Mouse (Mus musculus) left cerebral cortex, adult 2 months (tissue): ENCODE data around the gene Zfp810. TPM values are rescaled to one million over a fixed set of nuclear protein-coding genes. Genes with fewer than 3 reads are reported as not detected.

ENCODE experiments used
- DNase-seq, 2 experiments: peaks; one replicate each; pipeline ENCODE4 v3.0.0; 2021 to 2022; ENCODE audit warnings: low spot score in 2 of 2, mixed read lengths in 1 of 2; ENCODE audit errors: extremely low spot score in 1 of 2
- H3K27ac ChIP-seq: fragments of 200-600 bp; 2 replicates; pipeline ENCODE4 v1.8.1; 2022
- H3K4me3 ChIP-seq: fragments of 200-600 bp; 2 replicates; pipeline ENCODE4 v1.8.1; 2022
- CTCF ChIP-seq: fragments of 200-600 bp; IDR thresholded peaks from 2 replicates; pipeline ENCODE4 v1.8.1; 2022; ENCODE audit warnings: antibody characterized with exemption, mild to moderate bottlenecking, moderate library complexity
- intact Hi-C: fragments of 180-260 bp; cut with DNase I; formaldehyde crosslinking; loops from one replicate; pipeline ENCODE4 v1.15.1; 2025
- total RNA-seq, 2 experiments: library from RNA; stranded (reverse); gene quantifications; 2 replicates each; pipeline ENCODE4 v1.2.3; 2021

Zfp810 gene
- total RNA-seq, 2 experiments from 2014 or later = 12.6 to 16.4 TPM

DNA sequence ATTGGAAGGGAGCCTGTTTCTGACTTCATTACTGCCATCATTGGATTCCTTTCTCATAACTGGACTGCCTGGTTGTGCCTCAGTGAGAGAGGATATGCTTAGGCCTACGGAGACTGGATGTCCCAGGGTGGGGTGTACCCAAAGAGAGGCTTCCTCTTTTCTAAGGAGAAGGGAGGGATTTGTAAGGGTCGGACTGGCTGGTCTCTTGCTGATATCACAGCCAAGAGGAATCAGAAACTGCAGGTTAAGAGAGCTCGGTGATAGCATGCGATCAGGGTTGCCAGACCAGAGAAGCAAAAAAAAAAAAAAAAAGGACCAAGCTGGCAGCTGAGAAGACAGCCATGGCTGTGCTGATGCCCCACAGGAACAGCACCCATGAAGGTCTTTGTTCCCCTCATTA is 50.9 kb downstream of the Zfp810 start:
- no peak for DNase-seq
- TF ChIP-seq CTCF = no peak
- intact Hi-C loops = no loop called here
- H3K4me3 ChIP-seq = no peak overlapping the region
- no peak overlapping the region for H3K27ac ChIP-seq

DNA sequence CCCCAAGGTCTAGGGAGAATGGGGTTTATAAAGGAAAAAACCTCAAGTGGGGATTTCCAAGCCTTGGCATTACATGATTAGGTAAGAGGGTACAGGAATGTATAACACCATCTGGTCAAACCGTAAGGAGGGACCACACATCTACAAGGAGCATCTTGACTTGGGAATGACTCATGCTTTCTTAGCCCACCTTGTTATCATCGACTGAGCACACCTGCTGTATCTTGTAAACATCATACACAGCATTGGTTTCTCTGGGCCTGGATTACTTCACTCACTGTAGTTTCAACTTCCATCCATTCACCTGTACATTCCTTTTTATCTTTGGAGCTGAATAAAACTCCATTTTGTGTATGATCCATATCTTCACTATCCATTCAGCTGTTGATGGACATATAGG is 63.2 kb downstream of the Zfp810 start:
- intact Hi-C loops = no loop called here
- Histone ChIP-seq H3K27ac (no peak overlapping the region), H3K4me3 (no peak overlapping the region)
- TF ChIP-seq CTCF = no peak
- no peak for DNase-seq

DNA sequence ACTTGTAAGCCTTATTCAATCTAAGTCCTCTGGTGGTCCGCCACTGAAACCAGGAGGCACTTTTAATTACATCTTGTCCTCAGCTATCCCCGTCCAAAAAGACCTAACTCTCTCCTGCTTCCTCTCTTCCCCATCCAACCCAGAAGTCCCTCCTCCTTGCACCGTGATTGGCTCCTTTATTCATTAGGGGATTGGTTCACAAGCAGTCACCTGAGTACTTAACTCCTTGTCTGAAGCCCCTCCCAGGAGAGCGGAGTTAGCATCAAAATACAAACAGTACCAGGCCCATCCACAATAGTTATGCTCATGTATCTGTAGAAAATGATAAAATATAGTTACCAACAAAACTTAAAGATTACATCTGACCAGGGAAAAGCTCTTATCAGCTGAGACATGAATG is 67.4 kb downstream of the Zfp810 start:
- Histone ChIP-seq H3K4me3 (no peak overlapping the region), H3K27ac (no peak overlapping the region)
- DNase-seq = no peak
- TF ChIP-seq CTCF = no peak
- intact Hi-C loops = no loop called here

DNA sequence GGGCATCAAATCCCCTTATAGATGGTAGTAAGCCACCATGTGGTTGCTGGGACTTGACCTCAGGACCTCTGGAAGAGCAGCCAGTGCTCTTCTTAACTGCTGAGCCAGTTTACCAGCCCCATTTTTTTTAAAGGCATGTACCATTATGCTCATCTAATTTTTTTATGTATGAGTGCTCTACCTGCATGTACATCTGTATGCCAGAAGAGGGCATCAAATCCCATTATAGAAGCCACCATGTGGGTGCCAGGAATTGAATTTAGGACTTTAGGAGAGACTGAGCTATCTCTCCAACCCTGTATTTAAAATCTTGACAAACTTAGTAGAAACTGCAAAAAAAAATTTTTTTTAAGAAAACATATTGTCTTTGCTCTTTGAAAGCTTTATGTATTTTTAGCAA is 76.9 kb downstream of the Zfp810 start:
- intact Hi-C loops = no loop called here
- Histone ChIP-seq H3K27ac (no peak overlapping the region), H3K4me3 (no peak overlapping the region)
- TF ChIP-seq CTCF = peak; percentile 61
- no peak for DNase-seq

GRCm38 (mm10) chr9:22230061-22230460 is 77.4 kb downstream of the Zfp810 start:
- no peak for DNase-seq
- TF ChIP-seq CTCF = no peak
- intact Hi-C loops = no loop called here
- Histone ChIP-seq H3K27ac (no peak overlapping the region), H3K4me3 (no peak overlapping the region)

DNA sequence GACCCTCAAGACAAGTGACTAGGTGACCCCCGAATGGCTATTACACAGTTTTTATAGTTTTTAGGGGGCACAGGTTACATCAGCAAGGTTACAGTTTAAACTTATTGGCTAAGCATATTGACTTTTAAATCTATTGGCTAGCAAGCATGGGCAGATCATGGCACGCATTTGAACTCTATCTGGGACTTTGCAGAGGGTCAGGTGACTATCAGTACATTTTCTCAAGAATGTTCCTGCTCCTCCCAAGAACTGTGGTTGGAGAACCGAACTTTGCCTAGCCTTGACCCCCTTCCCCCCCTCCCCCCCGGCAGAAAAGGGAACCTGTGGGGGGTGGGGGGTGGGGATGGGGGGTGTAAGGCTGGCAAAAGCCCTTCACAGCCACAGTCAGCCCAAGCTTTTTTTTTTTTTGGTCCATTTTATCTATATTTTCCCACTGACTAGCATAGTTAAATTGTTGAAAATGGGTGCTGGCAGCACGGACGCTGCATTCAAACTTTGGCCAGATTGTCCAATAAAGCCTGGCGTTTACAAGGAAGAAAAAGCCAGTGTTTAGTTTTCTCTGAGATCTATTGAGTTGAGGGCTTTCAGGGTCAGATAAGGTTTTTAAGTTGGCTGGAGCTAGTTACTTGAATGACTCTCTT is 77.9 kb downstream of the Zfp810 start:
- no peak overlapping the region for H3K4me3 ChIP-seq
- TF ChIP-seq CTCF = no peak
- no peak overlapping the region for H3K27ac ChIP-seq
- DNase-seq = no peak
- intact Hi-C loops = no loop called here

- intact Hi-C loops = no loop called here
- Histone ChIP-seq H3K4me3 (no peak overlapping the region), H3K27ac (no peak overlapping the region)
- no peak for DNase-seq
- TF ChIP-seq CTCF = no peak
These were observed 80.6 kb downstream of the Zfp810 start for GRCm38 (mm10) chr9:22226846-22227245.

Other genes with a start within 250 kb of the Zfp810 start
- gene Gm49318, start 236.4 kb downstream of the Zfp810 start, total RNA-seq = 1 to 10 TPM; 2.1 to 2.3 TPM
- 10 to 100 TPM; 20.0 to 24.8 TPM for gene Zfp653, start 236.3 kb downstream of the Zfp810 start, total RNA-seq
- gene Ecsit, start 222.2 kb downstream of the Zfp810 start, total RNA-seq = 10 to 100 TPM; 43.0 to 46.8 TPM
- gene Cnn1, start 208.4 kb downstream of the Zfp810 start, total RNA-seq = 1 to 10 TPM in 1 of 2 experiments, under 1 TPM in 1; 0.41 to 1.3 TPM
- 10 to 100 TPM; 63.4 to 65.3 TPM for gene Elof1, start 190.5 kb downstream of the Zfp810 start, total RNA-seq
- under 1 TPM in 1 of 2 experiments, not detected in 1; 0.51 TPM for gene Acp5, start 171.9 kb downstream of the Zfp810 start, total RNA-seq
- 10 to 100 TPM; 40.1 to 43.4 TPM for gene Pigyl, start 150.8 kb downstream of the Zfp810 start, total RNA-seq
- gene Zfp872, start 119.6 kb downstream of the Zfp810 start, total RNA-seq = not detected
- 10 to 100 TPM; 21.4 to 21.8 TPM for gene Zfp809, start 81.9 kb downstream of the Zfp810 start, total RNA-seq
- gene Zfp599, start 47.8 kb downstream of the Zfp810 start, total RNA-seq = 1 to 10 TPM; 3.7 to 4.5 TPM
- 1 to 10 TPM; 8.6 to 9.7 TPM for gene Anln, start 81.5 kb upstream of the Zfp810 start, total RNA-seq
- gene 9530077C05Rik, start 103.9 kb upstream of the Zfp810 start, total RNA-seq = 10 to 100 TPM in 1 of 2 experiments, 1 to 10 TPM in 1; 7.0 to 10.0 TPM
- gene Gm17545, start 146.6 kb upstream of the Zfp810 start, total RNA-seq = not detected
- 10 to 100 TPM; 39.5 to 44.5 TPM for gene Rp9, start 162.1 kb upstream of the Zfp810 start, total RNA-seq
- gene Bbs9, start 168.1 kb upstream of the Zfp810 start, total RNA-seq = 10 to 100 TPM; 27.7 to 29.5 TPM